ENCODE assay signal across 12 mouse cellular contexts in the genomic region with DNA sequence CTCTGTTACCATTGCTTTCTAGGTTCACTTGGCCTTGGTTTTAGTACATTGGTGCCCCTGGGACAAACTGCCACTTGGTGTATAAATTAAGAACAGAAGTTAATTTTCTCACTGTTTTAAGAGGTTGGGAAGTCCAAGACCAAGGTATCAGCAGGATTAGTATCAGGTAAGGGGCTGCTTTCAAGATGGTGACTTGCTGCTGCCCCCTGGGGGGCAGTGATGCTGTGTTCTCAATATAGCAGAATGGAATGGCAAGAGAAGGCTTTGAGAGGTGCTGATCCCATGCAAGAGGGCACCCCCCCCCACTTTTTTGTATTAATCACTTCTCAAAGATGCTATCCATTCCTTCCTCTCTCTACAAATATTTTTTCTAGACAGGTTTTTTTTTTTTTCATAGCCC. TPM values are rescaled to one million over a fixed set of nuclear protein-coding genes. Genes with fewer than 3 reads are reported as not detected.
DNase-seq lines count a peak whose midpoint lies in the region; TF ChIP-seq lines count a peak whose summit lies in the region.
"Had no signal": no experiment of that assay in that cellular context is flagged by ENCODE, and none has a peak within 500 bp of the region (broad histone marks: within the 10 kb centered on the region; RNA-seq: fewer than 3 reads in every experiment).

No protein-coding gene starts in this region.

- no peak overlapping the region for H3K27ac ChIP-seq in layer of hippocampus, adult 2 months
- H3K27ac ChIP-seq: heart, embryonic 10.5 days; hindbrain, embryonic 13.5 days; neural tube, embryonic 13.5 days had no signal

- TF ChIP-seq CTCF in layer of hippocampus, adult 2 months (conservative IDR thresholded peaks at IDR 0.05), result peak; percentile 56

- no peak for DNase-seq in layer of hippocampus, adult 2 months (ENCODE audit: low spot score in 2 of 2)
- DNase-seq in layer of hippocampus, adult 9-10 months (ENCODE audit: low spot score), result no peak
- peak; percentile 49 to 59 for DNase-seq in spleen, postnatal 36 days (ENCODE audit: low spot score in 2 of 2)
- DNase-seq in spleen, adult 12 weeks (ENCODE audit: low spot score), result no peak
- DNase-seq in T-cell, adult 2 months (ENCODE audit: low spot score), result peak; percentile 48
- DNase-seq in thymus, postnatal 36 days, result peak; percentile 41 to 49
- no peak for DNase-seq in frontal cortex, postnatal 14 days (ENCODE audit: low spot score in 2 of 2)
- no peak for DNase-seq in right cerebral cortex, adult 2 months (ENCODE audit: low spot score in 2 of 2)
- DNase-seq: adrenal gland, adult 8-10 months had no signal

- no peak overlapping the region for H3K4me3 ChIP-seq in layer of hippocampus, adult 2 months
- H3K4me3 ChIP-seq: heart, embryonic 10.5 days; hindbrain, embryonic 13.5 days; neural tube, embryonic 13.5 days had no signal

RNA-seq across cellular contexts. Expression of gene Tmem243, which starts 9.1 kb away (rescaled TPM):
- total RNA-seq in layer of hippocampus, adult 2 months (2021), result 1 to 10 TPM; 8.4 to 9.0 TPM

RNA-seq across cellular contexts. Expression of gene Dmtf1, which starts 52.0 kb away (rescaled TPM):
- 10 to 100 TPM; 55.9 to 64.2 TPM for total RNA-seq in layer of hippocampus, adult 2 months (2021)

Comparison
In these comparisons a context has a peak if more than half of its experiments do, and no peak if none do; other contexts are left out.
1. DNase-seq: peak in spleen, postnatal 36 days (2 of 2), T-cell, adult 2 months (single experiment) and thymus, postnatal 36 days (2 of 2); none in layer of hippocampus, adult 2 months (0 of 2), layer of hippocampus, adult 9-10 months (single experiment), spleen, adult 12 weeks (single experiment), frontal cortex, postnatal 14 days (0 of 2) and right cerebral cortex, adult 2 months (0 of 2).